Mouse (Mus musculus) inflammation-experienced regulatory T-cells (primary cell): ENCODE data around the gene Lsm5. TPM values are rescaled to one million over a fixed set of nuclear protein-coding genes. Genes with fewer than 3 reads are reported as not detected.

ENCODE experiments used
- polyA plus RNA-seq, 2 experiments: library from polyadenylated mRNA; unstranded; fragments of 100-300 nt; shearing (Covaris generic); gene quantifications; one replicate each; pipeline ENCODE4 v1.2.1; 2017

Lsm5 gene
- 100 to 1,000 TPM; 102 to 112 TPM for polyA plus RNA-seq

DNA sequence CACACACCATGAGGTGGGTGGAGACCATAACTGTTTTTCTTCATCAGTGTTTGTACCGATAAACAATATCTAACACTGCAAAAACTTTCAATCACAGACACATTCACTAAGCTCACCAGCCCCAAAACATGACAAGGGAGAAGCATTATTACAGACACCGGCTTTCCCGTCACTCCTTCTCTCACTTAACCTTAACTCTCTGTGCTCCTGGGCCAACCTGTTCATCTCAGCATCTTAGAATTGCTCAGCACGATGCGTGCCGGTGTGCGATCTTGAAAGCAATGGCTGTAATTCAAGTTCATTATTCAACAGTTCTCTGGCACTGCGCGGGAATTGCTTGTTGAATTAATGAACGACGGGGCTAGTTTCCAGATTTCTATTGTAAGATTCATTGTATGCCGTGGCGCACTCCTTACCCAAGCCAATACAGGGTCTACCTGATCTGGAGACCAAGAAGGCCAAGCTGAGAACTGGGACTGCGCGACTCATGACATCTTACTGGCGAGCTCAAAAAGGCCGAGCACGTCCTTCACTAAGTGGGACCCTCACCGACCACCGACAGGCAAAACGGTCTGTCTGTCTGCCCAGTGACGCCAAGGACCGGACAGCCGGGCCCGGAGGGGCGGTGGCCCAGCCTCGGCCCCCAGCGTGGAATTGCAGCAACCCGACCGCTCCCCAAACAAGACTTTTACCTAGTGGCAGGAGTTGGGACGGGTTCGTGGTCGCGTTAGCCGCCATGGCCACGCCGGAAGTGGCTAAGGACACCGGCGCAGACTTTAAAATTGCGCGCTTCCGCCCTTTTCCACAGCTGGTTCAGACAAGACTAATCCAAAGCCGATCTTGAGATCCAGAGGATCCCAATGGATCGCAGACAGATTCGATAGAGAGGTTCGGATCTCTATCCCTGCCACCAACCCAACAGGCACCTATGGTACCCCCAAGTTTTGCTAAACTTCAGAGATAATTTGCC lies at the start of gene Lsm5:
Gene Lsm5 (minus strand): TSS at position 780 of the 970 bp plus-strand sequence.

DNA sequence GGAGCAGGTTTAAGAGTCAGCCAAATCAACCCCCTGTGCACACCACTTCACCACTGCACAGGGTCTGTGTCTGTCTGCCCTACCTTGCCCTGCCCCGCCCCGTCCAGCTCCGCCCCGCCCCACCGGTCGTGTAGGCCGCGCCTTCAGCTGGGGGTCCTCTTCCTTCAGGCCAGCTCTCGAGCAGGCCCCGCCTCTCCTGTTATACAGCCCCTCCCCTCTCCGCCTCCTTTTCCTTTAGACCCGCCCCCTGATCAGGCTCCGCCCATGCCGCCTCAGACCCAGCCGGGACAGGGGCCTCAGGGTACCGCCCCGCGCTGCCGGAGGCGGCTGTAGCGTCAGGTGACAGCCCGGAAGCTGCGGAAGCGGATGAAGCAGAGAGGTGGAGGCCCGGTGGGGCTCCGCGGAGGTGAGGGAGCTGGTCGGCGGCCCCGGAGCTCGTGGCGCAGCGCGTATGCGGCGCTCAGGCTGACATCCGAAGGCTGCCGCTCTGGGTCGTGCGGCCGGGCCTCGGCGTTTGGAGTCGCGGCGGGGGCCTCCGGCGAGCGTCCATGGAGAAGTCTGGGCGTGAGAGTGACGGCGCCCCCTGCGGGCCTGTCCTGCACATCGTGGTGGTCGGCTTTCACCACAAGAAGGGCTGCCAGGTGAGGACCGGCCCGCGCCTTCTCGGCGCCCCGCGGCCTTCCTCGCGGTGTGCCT lies 10.2 kb upstream of the Lsm5 start, which contains the start of gene Avl9:
Gene Avl9 (plus strand): TSS at position 326 of the 696 bp plus-strand sequence.

Other genes with a start within 250 kb of the Lsm5 start
- gene Pde1c, start 135.6 kb downstream of the Lsm5 start, polyA plus RNA-seq, result 1 to 10 TPM in 1 of 2 experiments, under 1 TPM in 1; 0.18 to 2.7 TPM
- 10 to 100 TPM; 34.4 to 36.7 TPM for gene Avl9, start 10.2 kb upstream of the Lsm5 start, polyA plus RNA-seq
- 10 to 100 TPM; 61.3 to 73.0 TPM for gene Kbtbd2, start 93.1 kb upstream of the Lsm5 start, polyA plus RNA-seq
- under 1 TPM; 0.31 to 0.46 TPM for gene Fkbp9, start 127.3 kb upstream of the Lsm5 start, polyA plus RNA-seq
- gene Nt5c3, start 219.2 kb upstream of the Lsm5 start, polyA plus RNA-seq, result 10 to 100 TPM; 80.5 to 80.7 TPM
- under 1 TPM; 0.07 to 0.22 TPM for gene Vmn1r4, start 219.3 kb upstream of the Lsm5 start, polyA plus RNA-seq